Mouse (Mus musculus) kidney, adult 2 months (tissue): ENCODE data around the gene Atp5h. TPM values are rescaled to one million over a fixed set of nuclear protein-coding genes. Genes with fewer than 3 reads are reported as not detected.

ENCODE experiments used
- DNase-seq: peaks from one replicate; pipeline ENCODE4 v3.0.0; 2021
- H3K27ac ChIP-seq: fragments of 200-500 bp; 2 replicates; pipeline ENCODE4 v1.5.1; 2012; ENCODE audit warnings: low read depth, low read length, control low read depth, inconsistent platforms; ENCODE audit not compliant: insufficient read depth
- H3K27me3 ChIP-seq: fragments of 200-500 bp; replicated peaks from 2 replicates; pipeline ENCODE4 v1.6.1; 2012; ENCODE audit warnings: mild to moderate bottlenecking, moderate library complexity, low read length, inconsistent platforms; ENCODE audit not compliant: control insufficient read depth, insufficient read depth
- H3K36me3 ChIP-seq: fragments of 200-500 bp; 2 replicates; pipeline ENCODE4 v1.6.1; 2012; ENCODE audit warnings: mild to moderate bottlenecking, moderate library complexity, low read length, inconsistent platforms; ENCODE audit not compliant: control insufficient read depth, insufficient read depth
- H3K4me1 ChIP-seq: fragments of 200-500 bp; 2 replicates; pipeline ENCODE4 v1.6.1; 2011; ENCODE audit warnings: low read length; ENCODE audit not compliant: control insufficient read depth, insufficient read depth
- H3K4me3 ChIP-seq: fragments of 200-500 bp; 2 replicates; pipeline ENCODE4 v1.5.1; 2011; ENCODE audit warnings: mild to moderate bottlenecking, low read depth, low read length, control low read depth; ENCODE audit not compliant: insufficient read depth
- CTCF ChIP-seq: fragments of 200-500 bp; conservative IDR thresholded peaks from 2 replicates; pipeline ENCODE4 v1.5.1; 2011; ENCODE audit warnings: low read depth, mild to moderate bottlenecking, control low read depth, low read length, moderate library complexity, mixed read lengths; ENCODE audit not compliant: insufficient read depth, insufficient read length
- POLR2A ChIP-seq: fragments of 200-500 bp; IDR thresholded peaks from one replicate; pipeline ENCODE4 v1.6.1; 2011; ENCODE audit warnings: low read depth, low read length, control low read depth
- WGBS: fragments of 180-500 bp; shearing (Covaris S2); methylation state at CpG from one replicate; pipeline ENCODE4 v1.1.7; 2018; 5-methylcytosine and 5-hydroxymethylcytosine counted together
- polyA plus RNA-seq: library from polyadenylated mRNA; depleted of rRNA; stranded (reverse); fragments of >200 nt; gene quantifications from 2 replicates; pipeline ENCODE4 v1.2.3, GENCODE M21; 2012

The Atp5h gene
- polyA plus RNA-seq, 1 experiment, result 478 TPM

DNA sequence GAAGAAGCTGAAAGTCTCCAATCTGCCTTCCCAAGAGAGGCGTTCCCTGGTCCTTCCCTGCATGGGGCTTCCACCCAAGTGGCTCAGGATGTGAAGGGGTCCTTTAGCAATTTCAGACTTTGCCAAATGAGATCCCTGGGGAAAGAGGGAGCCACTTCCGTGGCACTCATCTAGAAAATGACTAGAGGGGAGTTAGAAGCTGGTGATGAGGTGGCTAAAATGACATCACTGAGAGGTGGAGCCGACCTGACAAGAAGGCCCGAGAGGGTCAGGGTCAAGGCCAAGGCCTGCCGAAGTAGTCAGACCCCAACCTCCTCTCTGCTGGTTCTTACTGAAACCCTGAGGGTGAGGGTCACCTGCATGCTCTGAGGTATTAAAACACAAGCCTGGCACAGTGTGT lies 36.9 kb downstream of the Atp5h start:
- H3K4me3 ChIP-seq, result no peak overlapping the region
- no peak overlapping the region for H3K27ac ChIP-seq
- DNase-seq, result no peak
- TF ChIP-seq CTCF, result no peak
- TF ChIP-seq POLR2A, result no peak
- no peaks in the 10 kb centered on the region for H3K27me3 ChIP-seq
- no peaks in the 10 kb centered on the region for H3K36me3 ChIP-seq
- H3K4me1 ChIP-seq, result no peaks in the 10 kb centered on the region
- 47% methylated on average over 5 of the region's 5 CpGs for WGBS

DNA sequence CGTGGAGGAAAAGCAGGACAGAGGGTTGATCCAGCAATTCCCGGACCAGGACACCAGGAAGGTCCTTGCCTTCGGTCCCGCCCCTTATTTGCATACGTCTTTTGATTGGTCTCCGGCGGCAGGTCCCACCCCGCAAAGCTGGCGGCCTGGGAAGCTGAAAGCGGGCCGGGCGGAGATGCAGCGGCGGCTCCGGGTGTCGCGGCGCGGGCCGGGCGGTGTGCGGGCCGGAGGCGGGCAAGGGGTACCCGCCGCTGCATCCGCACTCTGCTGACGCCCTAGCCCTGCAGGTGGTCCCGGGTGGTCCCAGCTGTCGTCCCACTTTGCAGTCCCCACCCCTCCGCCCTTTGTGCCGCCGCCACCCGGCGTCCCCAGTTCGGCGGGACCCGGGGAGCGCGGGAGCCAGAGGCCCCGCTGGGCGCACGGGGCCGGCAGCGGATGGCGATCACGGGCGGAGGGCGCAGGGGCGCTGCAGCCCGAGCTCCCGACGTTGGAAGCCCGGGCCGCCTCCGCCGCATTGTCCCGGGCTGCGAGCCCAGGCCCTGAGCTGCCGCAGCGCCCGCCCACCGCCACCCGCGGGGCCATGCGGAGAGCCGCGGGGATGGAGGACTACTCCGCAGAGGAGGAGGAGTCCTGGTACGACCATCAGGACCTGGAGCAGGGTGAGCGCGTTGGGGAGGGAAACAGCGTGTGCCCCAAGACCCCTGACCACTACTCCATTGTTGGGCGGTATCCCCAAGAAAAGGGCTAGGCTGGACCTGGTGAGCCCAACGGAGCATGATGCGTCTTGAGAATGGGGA lies 37.8 kb downstream of the Atp5h start, which contains the start of gene Cdr2l:
Gene Cdr2l (plus strand): TSS at position 174 of the 797 bp plus-strand sequence.
- DNase-seq, result peak; percentile 97
- Histone ChIP-seq H3K4me3 (peak within 1 kb of the TSS; percentile 69), H3K27me3 (no peaks in the 10 kb centered on the region), H3K36me3 (no peaks in the 10 kb centered on the region), H3K27ac (peak within 1 kb of the TSS; percentile 25), H3K4me1 (no peaks in the 10 kb centered on the region)
- TF ChIP-seq POLR2A (no peak), CTCF (no peak)
- under 1% methylated on average over 75 of the region's 76 CpGs for WGBS

GRCm38 (mm10) chr11:115381276-115381675 lies 38.5 kb downstream of the Atp5h start:
- DNase-seq, result no peak
- Histone ChIP-seq H3K4me3 (no peak overlapping the region; the same call in 1 of the 2 replicates), H3K36me3 (no peaks in the 10 kb centered on the region), H3K4me1 (no peaks in the 10 kb centered on the region), H3K27me3 (no peaks in the 10 kb centered on the region), H3K27ac (peak overlapping the region; percentile 25)
- TF ChIP-seq POLR2A, result no peak
- TF ChIP-seq CTCF, result no peak
- 35% methylated on average over 9 of the region's 9 CpGs for WGBS

- Histone ChIP-seq H3K27ac (no peak overlapping the region), H3K36me3 (no peaks in the 10 kb centered on the region), H3K27me3 (no peaks in the 10 kb centered on the region), H3K4me1 (peaks cover 5% of the 10 kb centered on the region), H3K4me3 (no peak overlapping the region)
- TF ChIP-seq CTCF, result no peak
- TF ChIP-seq POLR2A, result no peak
- WGBS, result 92% methylated on average over 7 of the region's 7 CpGs
- no peak for DNase-seq
Measured at GRCm38 (mm10) chr11:115377854-115378253, 41.9 kb downstream of the Atp5h start.

DNA sequence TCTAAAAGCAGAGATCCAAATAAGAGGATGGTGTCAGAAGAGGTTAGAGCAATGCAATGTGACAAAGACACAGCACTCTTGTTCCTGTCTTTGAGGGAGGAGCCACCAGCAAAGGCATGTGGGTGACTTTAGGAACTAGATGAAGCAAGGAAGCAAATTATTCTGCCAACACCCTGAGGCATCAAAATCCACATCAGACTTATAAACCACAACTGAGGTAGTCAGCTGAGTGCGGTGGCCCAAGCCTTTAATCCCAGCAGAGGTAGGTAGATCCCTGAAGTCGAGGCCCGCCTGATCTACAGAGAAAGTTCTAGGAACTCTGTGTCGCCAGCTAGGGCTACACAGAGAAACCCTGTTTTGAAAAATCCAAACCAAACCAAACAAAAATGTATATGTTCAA lies 42.5 kb downstream of the Atp5h start:
- WGBS, result 87% methylated on average over 4 of the region's 4 CpGs
- Histone ChIP-seq H3K27ac (no peak overlapping the region), H3K4me1 (peaks cover 5% of the 10 kb centered on the region), H3K4me3 (no peak overlapping the region), H3K27me3 (no peaks in the 10 kb centered on the region), H3K36me3 (no peaks in the 10 kb centered on the region)
- DNase-seq, result no peak
- TF ChIP-seq CTCF, result no peak
- TF ChIP-seq POLR2A, result no peak

DNA sequence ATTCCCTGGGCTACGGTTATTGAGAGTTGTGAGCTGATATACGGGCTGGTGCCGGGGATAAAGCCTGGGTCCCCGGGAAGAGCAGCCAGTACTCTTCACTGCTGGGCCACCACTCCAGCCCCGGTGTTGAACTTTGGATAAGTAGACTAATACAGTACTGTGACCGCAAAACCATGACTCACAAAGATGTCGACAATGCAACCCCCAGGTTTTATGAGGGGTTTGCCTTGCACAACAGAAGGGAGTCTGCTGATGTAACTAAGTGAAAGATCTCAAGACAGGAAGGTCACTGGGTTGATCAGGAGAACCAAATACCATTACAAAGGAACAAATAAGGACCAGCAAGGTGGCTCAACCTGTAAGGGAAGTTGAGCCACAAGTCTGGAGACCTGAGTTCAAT lies 43.0 kb downstream of the Atp5h start:
- no peak overlapping the region for H3K27ac ChIP-seq
- DNase-seq, result no peak
- H3K4me3 ChIP-seq, result no peak overlapping the region
- no peaks in the 10 kb centered on the region for H3K36me3 ChIP-seq
- WGBS, result 52% methylated on average over 7 of the region's 7 CpGs
- no peak for TF ChIP-seq CTCF
- TF ChIP-seq POLR2A, result no peak
- H3K27me3 ChIP-seq, result no peaks in the 10 kb centered on the region
- H3K4me1 ChIP-seq, result peaks cover 5% of the 10 kb centered on the region

GRCm38 (mm10) chr11:115374695-115375425 lies 44.9 kb downstream of the Atp5h start:
- Histone ChIP-seq H3K27ac (no peak overlapping the region), H3K4me1 (peaks cover 5% of the 10 kb centered on the region), H3K4me3 (no peak overlapping the region), H3K27me3 (no peaks in the 10 kb centered on the region), H3K36me3 (no peaks in the 10 kb centered on the region)
- WGBS, result 64% methylated on average over 12 of the region's 12 CpGs
- DNase-seq, result no peak
- TF ChIP-seq CTCF (no peak), POLR2A (no peak)
